Mouse (Mus musculus): ENCODE data around the gene Lrrn4cl.
"Not testable (repeated sequence)": the region's sequence is repeated elsewhere in the genome, so short reads cannot be mapped to it uniquely, and the experiment has no call there.

Gene Lrrn4cl

GRCm38 (mm10) chr19:8838041-8838730 is 12.4 kb upstream of the Lrrn4cl start:
- DNase-seq (ENCODE audit: low read depth, low spot score): no peak

GRCm38 (mm10) chr19:8839103-8839907 is 11.3 kb upstream of the Lrrn4cl start, which contains the start of gene Gng3:
Gene Gng3, minus strand, starts transcription at chr19:8839194.
- DNase-seq (ENCODE audit: low read depth, low spot score): peak; percentile 41

GRCm38 (mm10) chr19:8839908-8840791 is 10.4 kb upstream of the Lrrn4cl start:
- no peak for DNase-seq (ENCODE audit: low read depth, low spot score)

GRCm38 (mm10) chr19:8841012-8841411 is 9.6 kb upstream of the Lrrn4cl start:
- no peak for DNase-seq (ENCODE audit: low read depth, low spot score)

GRCm38 (mm10) chr19:8842961-8843360 is 7.6 kb upstream of the Lrrn4cl start:
- DNase-seq (ENCODE audit: low read depth, low spot score): no peak

GRCm38 (mm10) chr19:8844371-8845129 is 6.0 kb upstream of the Lrrn4cl start:
- peak; percentile 60 for DNase-seq (ENCODE audit: low read depth, low spot score)

GRCm38 (mm10) chr19:8848356-8848755 is 2.2 kb upstream of the Lrrn4cl start:
- DNase-seq (ENCODE audit: low read depth, low spot score): no peak

- no peak for DNase-seq (ENCODE audit: low read depth, low spot score)
Measured at GRCm38 (mm10) chr19:8851639-8852038, 1.1 kb downstream of the Lrrn4cl start.

GRCm38 (mm10) chr19:8852236-8852928 is 1.8 kb downstream of the Lrrn4cl start:
- no peak for DNase-seq (ENCODE audit: low read depth, low spot score)

- no peak for DNase-seq (ENCODE audit: low read depth, low spot score)
Measured at GRCm38 (mm10) chr19:8853117-8853516, 2.5 kb downstream of the Lrrn4cl start.

GRCm38 (mm10) chr19:8857689-8858088 is 7.1 kb downstream of the Lrrn4cl start:
- DNase-seq (ENCODE audit: low read depth, low spot score): no peak

GRCm38 (mm10) chr19:8859018-8859417 is 8.4 kb downstream of the Lrrn4cl start:
- DNase-seq (ENCODE audit: low read depth, low spot score): no peak

- no peak for DNase-seq (ENCODE audit: low read depth, low spot score)
Measured at GRCm38 (mm10) chr19:8864265-8864664, 13.7 kb downstream of the Lrrn4cl start.

- not testable (repeated sequence) for DNase-seq (ENCODE audit: low read depth, low spot score)
Measured at GRCm38 (mm10) chr19:8870381-8870780, 19.8 kb downstream of the Lrrn4cl start.

GRCm38 (mm10) chr19:8870838-8871237 is 20.3 kb downstream of the Lrrn4cl start:
- DNase-seq (ENCODE audit: low read depth, low spot score): no peak

GRCm38 (mm10) chr19:8871267-8872186 is 21.0 kb downstream of the Lrrn4cl start, which contains the start of gene Ubxn1:
Gene Ubxn1, plus strand, starts transcription at chr19:8871496.
- peak; percentile 87 for DNase-seq (ENCODE audit: low read depth, low spot score)

- DNase-seq (ENCODE audit: low read depth, low spot score): no peak
Measured at GRCm38 (mm10) chr19:8872266-8872840, 21.8 kb downstream of the Lrrn4cl start.

- no peak for DNase-seq (ENCODE audit: low read depth, low spot score)
Measured at GRCm38 (mm10) chr19:8875031-8875430, 24.5 kb downstream of the Lrrn4cl start.
